Mouse (Mus musculus): ENCODE measurements around the gene Pdxdc1. TPM values are rescaled to one million over a fixed set of nuclear protein-coding genes. Genes with fewer than 3 reads are reported as not detected.
"Not testable (repeated sequence)": the region's sequence is repeated elsewhere in the genome, so short reads cannot be mapped to it uniquely, and the experiment has no call there.

Pdxdc1 gene
- polyA plus RNA-seq, 1 experiment, result 119 TPM

DNA sequence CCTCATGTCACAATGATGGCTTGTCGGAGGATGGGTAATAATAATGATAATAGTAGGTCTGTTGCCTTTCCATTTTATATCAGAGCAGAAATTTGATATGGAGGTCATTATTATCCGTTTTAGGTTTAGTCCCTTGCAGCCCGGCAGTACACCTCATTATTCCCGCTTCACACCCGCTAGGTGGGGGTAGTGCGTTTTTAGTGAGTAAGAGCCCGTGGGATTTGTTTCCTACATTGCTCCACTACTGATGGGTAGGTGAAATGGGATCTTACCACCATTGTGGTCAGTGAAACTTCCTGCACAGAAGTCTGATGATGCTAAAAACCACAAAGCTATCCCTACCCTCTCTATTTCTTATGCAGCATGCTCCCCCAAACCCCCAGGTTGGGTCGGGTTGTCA is 557 bp upstream of the Pdxdc1 start:
- no peaks in the 10 kb centered on the region for H3K4me1 ChIP-seq (ENCODE audit: control insufficient read depth, insufficient read depth, insufficient read length, low read length)
- peak overlapping the region; percentile 96 for H3K4me3 ChIP-seq (ENCODE audit: insufficient read depth, low read depth, low read length)
- peak overlapping the region; percentile 91 for H3K27ac ChIP-seq (replicated peaks; ENCODE audit: low read depth, low read length)

DNA sequence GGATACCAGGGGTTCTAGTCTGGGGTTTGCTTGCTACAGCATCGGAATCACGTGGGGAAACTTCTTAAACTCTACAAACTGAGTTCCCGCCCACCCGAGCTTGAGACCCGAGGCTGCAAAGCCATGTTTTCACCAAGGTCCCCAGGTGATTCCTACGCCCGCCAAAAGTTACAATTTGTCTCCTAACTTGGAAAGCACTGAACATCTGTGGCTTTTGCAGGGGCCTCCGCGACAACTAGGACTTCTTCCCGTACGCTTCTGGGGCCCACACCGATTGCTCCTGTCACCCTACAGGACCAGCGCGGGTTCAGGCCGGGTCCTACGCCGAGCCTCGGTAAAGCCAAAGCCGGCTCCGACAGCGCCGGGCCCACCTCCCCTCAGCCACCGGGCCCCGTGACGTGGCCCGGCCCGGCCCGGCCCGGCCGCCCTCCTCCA is 517 bp downstream of the Pdxdc1 start:
- Histone ChIP-seq H3K4me3 (ENCODE audit: insufficient read depth, low read depth, low read length) (peak overlapping the region; percentile 96), H3K27ac (replicated peaks; ENCODE audit: low read depth, low read length) (peak overlapping the region; percentile 28), H3K4me1 (ENCODE audit: control insufficient read depth, insufficient read depth, insufficient read length, low read length) (no peaks in the 10 kb centered on the region)

DNA sequence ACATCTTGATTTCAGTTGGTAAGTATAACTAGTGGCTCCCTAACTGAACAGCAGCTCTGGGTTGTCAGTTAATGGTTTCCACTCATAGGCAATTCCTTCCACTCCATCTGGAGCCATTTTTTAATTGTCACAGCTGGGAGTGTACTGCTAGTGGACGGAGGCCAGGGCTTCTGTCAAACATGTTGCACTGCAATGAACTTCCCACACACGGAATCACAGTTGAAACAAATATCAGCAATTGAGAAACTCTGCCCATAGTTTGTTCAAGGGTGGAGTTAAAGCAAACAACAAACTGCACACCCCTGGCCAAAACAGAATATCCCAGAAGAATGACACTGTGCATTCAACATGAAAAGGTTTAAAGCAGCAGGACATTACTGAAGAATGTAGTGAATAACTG is 4.0 kb downstream of the Pdxdc1 start:
- H3K4me1 ChIP-seq (ENCODE audit: control insufficient read depth, insufficient read depth, insufficient read length, low read length), result no peaks in the 10 kb centered on the region
- H3K27ac ChIP-seq (replicated peaks; ENCODE audit: low read depth, low read length), result no peak overlapping the region
- H3K4me3 ChIP-seq (ENCODE audit: insufficient read depth, low read depth, low read length), result no peak overlapping the region

DNA sequence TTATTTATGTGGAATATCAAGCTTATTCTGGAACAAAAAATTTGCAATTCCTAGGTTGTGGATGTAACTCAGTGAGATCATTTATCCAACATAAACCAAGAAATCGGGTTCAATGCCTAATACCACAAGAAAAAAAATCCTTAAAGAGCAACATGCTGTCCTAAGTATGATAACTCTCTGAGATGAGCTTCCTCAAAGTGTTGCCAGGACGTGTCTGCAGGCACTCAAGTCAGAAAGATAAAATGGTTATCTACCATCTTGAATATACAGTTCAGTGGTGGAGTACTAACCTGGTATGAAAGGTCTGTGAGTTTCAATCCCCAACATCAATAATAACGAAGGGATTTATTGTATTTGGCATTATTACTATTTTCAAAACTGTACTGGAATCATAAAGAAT is 6.6 kb downstream of the Pdxdc1 start:
- Histone ChIP-seq H3K27ac (replicated peaks; ENCODE audit: low read depth, low read length) (no peak overlapping the region), H3K4me3 (ENCODE audit: insufficient read depth, low read depth, low read length) (no peak overlapping the region), H3K4me1 (ENCODE audit: control insufficient read depth, insufficient read depth, insufficient read length, low read length) (no peaks in the 10 kb centered on the region)

DNA sequence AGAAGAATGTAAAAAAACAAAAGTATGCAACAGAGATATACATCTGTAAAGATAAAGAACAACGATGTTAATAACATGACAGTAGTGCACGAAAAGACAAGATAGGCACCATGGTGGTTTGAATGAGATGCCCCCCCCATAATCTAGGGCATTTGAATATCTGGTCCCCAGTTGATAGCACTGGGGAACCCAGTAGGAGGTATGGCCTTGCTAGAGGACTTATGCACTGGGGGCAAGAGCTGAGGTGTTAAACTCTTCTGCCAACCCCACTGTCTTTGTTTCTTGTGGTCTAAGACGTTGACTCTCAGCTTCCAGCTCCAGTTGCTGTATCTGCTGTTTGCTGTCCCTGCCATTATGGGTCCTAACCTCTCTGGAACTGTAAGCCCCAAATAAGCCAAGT is 7.2 kb downstream of the Pdxdc1 start:
- H3K4me1 ChIP-seq (ENCODE audit: control insufficient read depth, insufficient read depth, insufficient read length, low read length), result no peaks in the 10 kb centered on the region
- H3K4me3 ChIP-seq (ENCODE audit: insufficient read depth, low read depth, low read length), result no peak overlapping the region
- H3K27ac ChIP-seq (replicated peaks; ENCODE audit: low read depth, low read length), result no peak overlapping the region

DNA sequence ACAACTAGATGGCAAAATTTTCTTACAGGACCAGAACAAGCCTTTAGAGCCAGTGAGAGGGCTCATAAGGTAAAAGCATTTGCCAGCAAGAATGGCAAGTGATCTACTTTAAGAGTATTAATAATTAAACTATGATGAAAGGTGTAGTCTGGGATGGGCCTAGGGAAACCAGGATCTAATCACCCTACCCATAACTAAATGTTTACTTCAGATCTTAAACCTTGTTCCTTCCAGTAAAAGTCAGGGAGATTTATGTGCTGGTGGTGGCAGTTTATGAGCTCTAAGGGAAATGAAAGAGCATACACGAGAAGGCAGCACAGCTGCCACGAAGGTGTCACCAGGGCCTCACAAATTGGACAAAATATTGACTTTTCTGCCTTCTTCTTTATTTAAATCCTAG is 8.8 kb downstream of the Pdxdc1 start:
- Histone ChIP-seq H3K27ac (replicated peaks; ENCODE audit: low read depth, low read length) (no peak overlapping the region), H3K4me3 (ENCODE audit: insufficient read depth, low read depth, low read length) (no peak overlapping the region), H3K4me1 (ENCODE audit: control insufficient read depth, insufficient read depth, insufficient read length, low read length) (no peaks in the 10 kb centered on the region)

DNA sequence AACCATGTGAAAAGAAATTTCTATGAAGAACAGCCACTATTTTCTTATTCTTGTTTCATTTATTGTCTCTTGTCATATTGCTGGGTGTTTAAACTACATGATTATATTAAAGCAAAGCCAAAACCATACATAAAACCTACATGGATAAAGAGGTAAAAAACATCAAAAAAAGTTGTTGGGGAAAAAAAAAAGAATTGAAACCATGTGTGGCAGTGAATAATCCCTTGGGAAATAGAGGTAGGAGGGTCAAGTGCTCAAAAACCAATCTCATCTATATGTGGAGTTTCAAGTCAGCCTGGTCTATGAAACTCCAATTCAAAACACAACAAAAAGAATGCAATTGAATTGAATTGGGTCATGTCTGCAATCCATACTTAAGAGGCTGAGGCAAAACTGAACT is 10.1 kb downstream of the Pdxdc1 start:
- H3K4me3 ChIP-seq (ENCODE audit: insufficient read depth, low read depth, low read length), result no peak overlapping the region
- no peak overlapping the region for H3K27ac ChIP-seq (replicated peaks; ENCODE audit: low read depth, low read length)
- no peaks in the 10 kb centered on the region for H3K4me1 ChIP-seq (ENCODE audit: control insufficient read depth, insufficient read depth, insufficient read length, low read length)

DNA sequence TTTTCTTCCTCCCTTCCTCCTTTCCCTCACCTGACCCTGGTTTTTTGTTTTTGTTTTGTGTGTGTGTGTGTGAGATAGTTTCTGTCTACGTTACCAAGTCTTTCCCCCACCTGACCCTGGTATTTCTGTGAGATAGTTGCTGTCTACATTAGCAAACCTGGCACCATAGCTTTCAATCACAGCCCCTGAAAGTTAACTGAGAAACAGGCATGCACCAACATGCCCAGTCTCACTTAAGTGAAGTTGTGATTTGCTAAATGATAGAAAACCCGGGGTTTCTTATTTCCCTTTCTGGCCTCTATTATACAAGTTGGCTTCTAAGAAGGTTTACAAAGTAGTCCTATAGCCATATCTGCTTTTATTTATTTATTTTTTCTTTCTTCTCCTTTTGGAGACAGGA is 12.5 kb downstream of the Pdxdc1 start:
- Histone ChIP-seq H3K4me3 (ENCODE audit: insufficient read depth, low read depth, low read length) (no peak overlapping the region), H3K27ac (replicated peaks; ENCODE audit: low read depth, low read length) (no peak overlapping the region), H3K4me1 (ENCODE audit: control insufficient read depth, insufficient read depth, insufficient read length, low read length) (no peaks in the 10 kb centered on the region)

DNA sequence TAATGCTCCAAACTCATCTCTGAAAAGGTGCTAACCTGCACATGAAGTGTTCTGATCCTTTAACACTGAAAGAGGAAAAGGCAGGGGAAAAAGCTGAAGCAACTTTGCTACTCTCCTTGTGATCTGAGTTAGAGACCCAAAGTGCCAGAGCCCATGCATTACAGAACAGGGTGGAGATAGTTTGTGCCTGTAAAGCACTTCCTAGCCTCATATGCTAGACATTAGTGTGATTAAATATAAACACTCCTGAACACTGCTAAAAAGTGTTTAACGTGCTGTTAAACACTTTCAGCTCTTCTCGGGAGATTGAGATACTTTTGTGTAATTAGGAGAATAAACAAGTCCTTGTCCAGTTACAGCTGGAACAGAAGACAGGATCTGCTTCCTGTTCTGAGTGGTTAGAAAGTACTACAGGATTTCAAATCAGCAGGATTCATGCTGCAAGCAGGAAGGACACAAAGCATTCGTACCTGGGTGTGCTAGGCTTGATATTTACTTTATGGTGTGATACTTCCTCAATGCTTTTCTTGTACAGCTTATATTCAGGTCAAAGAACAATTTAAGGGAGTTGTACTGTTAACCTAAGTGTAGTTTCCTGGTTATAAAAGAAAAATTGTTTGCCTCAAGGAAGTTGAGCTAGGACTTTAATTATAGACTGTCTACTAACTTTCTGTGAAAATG is 19.7 kb downstream of the Pdxdc1 start:
- no peak overlapping the region for H3K27ac ChIP-seq (replicated peaks; ENCODE audit: low read depth, low read length)
- H3K4me3 ChIP-seq (ENCODE audit: insufficient read depth, low read depth, low read length), result no peak overlapping the region

DNA sequence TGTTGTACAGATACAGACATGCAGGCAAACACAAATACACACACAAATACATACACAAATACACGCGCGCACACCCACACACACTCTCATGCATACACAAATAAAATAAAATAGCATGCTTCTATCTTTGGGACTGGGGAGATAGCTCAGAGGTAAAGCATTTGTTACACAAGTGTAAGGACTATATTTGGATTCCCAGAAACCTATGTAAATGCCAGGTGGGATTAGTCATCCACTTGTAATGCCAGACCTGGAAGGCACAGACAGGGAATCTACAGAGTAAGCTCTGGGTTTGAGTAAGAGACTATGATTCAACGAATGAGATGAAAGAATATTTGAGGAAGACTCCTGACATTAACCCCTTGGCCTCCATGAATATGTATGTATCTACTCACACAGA is 27.4 kb downstream of the Pdxdc1 start:
- Histone ChIP-seq H3K4me1 (ENCODE audit: control insufficient read depth, insufficient read depth, insufficient read length, low read length) (no peaks in the 10 kb centered on the region), H3K4me3 (ENCODE audit: insufficient read depth, low read depth, low read length) (no peak overlapping the region), H3K27ac (replicated peaks; ENCODE audit: low read depth, low read length) (no peak overlapping the region)

More for the DNA sequence above, 19.7 kb downstream of the Pdxdc1 start:
- no peaks in the 10 kb centered on the region for H3K4me1 ChIP-seq (ENCODE audit: control insufficient read depth, insufficient read depth, insufficient read length, low read length)

DNA sequence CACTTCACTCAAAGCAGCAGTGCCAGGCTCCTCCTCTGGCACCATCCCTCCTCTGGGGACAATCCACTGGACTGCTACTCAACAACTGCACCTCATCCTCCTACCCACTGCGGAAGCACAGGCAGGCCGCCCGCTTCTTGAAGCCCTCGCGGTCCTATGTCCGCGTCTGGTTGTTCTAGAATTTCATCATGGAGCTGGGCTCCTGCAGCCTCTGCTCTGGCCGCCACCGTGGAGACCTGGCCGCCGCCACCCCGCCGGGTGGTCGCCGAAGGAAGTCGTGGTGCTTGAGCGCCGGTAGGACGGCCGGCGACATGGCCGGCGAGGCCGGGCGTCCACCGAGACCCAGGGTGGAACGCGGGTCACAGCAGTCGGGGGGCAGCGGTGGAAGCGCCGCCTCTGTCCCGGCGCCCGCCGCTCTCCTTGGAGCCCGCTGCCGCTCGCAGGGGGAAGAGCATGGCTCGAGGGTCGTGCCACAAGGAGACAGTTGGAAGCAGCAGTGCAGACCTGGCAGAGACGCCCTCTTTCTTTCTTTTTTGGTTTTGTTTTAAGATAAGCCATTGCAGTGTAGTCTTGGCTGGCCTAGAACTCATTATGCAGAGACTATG is 34.9 kb downstream of the Pdxdc1 start:
- Histone ChIP-seq H3K4me3 (ENCODE audit: insufficient read depth, low read depth, low read length) (no peak overlapping the region), H3K27ac (replicated peaks; ENCODE audit: low read depth, low read length) (no peak overlapping the region), H3K4me1 (ENCODE audit: control insufficient read depth, insufficient read depth, insufficient read length, low read length) (no peaks in the 10 kb centered on the region)

DNA sequence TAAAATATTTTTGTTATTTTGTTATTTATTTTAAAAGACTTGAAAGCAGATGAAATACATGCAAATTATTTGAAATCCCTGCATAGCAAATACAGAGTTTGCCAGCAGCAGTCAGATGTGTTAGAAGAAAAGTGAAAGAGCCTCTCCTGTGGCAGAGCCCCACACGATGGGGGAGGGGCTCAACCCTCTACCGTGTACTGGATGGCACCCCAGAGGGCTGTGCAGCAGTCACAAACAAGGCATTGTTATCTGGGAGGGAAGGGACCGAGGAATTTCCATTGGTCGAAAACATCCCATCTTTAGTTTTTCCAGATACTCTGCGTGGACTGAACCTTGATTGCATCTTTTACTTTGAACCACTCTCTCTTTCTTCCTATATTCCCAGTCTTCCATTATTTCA is 35.5 kb downstream of the Pdxdc1 start:
- H3K27ac ChIP-seq (replicated peaks; ENCODE audit: low read depth, low read length); H3K4me1 ChIP-seq (ENCODE audit: control insufficient read depth, insufficient read depth, insufficient read length, low read length); H3K4me3 ChIP-seq (ENCODE audit: insufficient read depth, low read depth, low read length): not testable (repeated sequence)

DNA sequence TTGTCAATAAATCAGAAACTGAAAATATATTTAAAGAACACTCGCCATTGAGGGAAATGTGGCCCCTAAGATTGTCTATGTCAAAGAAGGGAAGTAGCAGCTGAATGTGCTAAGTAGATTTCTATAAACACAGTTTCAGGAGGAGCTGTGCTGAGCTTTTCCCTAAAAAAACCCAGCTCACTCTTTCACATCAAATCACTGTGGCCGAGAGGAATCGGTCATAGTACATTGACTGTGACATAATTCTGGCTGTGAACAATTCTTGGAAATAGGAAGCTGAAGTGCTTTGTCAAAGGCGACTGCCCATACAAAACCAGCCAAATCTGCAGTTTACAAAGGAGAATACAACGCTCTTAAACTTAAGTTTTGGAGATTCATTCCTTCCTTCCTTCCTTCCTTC is 36.3 kb downstream of the Pdxdc1 start:
- Histone ChIP-seq H3K27ac (replicated peaks; ENCODE audit: low read depth, low read length) (peak overlapping the region; percentile 37), H3K4me1 (ENCODE audit: control insufficient read depth, insufficient read depth, insufficient read length, low read length) (no peaks in the 10 kb centered on the region), H3K4me3 (ENCODE audit: insufficient read depth, low read depth, low read length) (no peak overlapping the region)

DNA sequence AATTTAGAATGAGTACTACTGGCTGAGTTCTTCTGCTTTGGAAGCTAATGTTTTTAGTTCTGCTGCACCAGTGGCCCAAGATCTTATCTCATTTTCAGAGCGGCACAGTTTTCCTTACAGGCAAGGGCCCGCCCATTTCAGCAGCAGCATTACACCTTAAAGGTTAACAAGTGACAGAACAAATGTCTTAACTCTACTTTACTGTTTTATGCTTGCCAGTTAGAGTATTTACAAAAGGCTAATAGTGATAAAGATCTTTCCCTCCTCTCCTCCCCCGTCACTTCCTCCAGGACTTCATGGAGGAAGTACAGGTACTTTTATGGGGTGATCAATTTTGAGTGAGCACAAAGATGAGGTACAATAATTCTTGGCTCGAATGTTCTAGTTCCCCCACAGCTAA is 36.9 kb downstream of the Pdxdc1 start:
- peak overlapping the region; percentile 37 for H3K27ac ChIP-seq (replicated peaks; ENCODE audit: low read depth, low read length)
- H3K4me3 ChIP-seq (ENCODE audit: insufficient read depth, low read depth, low read length), result no peak overlapping the region
- H3K4me1 ChIP-seq (ENCODE audit: control insufficient read depth, insufficient read depth, insufficient read length, low read length), result no peaks in the 10 kb centered on the region

DNA sequence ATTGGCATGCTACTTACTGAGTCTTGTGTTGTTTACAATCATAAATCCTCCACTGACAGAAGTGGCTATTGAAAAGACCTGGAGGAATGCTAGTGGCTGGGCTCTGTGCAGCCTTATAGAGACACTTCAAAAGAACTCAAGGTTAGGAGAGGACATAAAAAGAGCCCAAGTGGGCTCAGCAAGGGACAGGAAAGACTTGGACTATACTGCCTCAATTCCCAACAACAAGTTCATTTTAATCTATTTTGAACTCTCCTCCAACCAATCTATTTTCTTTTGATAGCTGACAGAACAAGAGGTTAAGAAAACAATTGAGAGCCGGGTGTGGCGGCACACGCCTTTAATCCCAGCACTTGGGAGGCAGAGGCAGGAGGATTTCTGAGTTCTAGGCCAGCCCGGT is 49.0 kb downstream of the Pdxdc1 start:
- H3K4me1 ChIP-seq (ENCODE audit: control insufficient read depth, insufficient read depth, insufficient read length, low read length), result no peaks in the 10 kb centered on the region
- H3K27ac ChIP-seq (replicated peaks; ENCODE audit: low read depth, low read length), result no peak overlapping the region
- H3K4me3 ChIP-seq (ENCODE audit: insufficient read depth, low read depth, low read length), result no peak overlapping the region

DNA sequence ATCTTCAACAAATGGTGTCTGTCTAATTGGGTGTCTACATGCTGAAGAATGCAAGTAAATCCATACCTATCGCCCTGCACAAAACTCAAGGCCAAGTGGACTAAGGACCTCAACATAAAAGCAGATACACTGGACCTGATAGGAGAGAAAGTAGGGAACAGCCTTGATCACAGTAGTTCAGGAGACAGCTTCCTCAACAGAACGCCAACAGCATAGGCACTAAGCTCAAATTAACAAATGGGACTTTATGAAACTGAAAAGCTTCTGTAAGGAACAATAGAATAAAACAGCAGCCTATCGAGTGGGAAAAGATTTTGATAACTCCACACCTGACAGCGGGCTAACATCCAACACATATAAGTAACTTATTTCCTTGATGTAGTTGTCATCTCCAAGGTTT is 51.5 kb downstream of the Pdxdc1 start:
- no peaks in the 10 kb centered on the region for H3K4me1 ChIP-seq (ENCODE audit: control insufficient read depth, insufficient read depth, insufficient read length, low read length)
- H3K27ac ChIP-seq (replicated peaks; ENCODE audit: low read depth, low read length), result no peak overlapping the region
- H3K4me3 ChIP-seq (ENCODE audit: insufficient read depth, low read depth, low read length), result no peak overlapping the region

Measured in brown adipose tissue, adult 24 weeks (tissue).